Mouse (Mus musculus) thymus, adult 2 months (tissue): ENCODE results near the gene Gfra1. TPM values are rescaled to one million over a fixed set of nuclear protein-coding genes. Genes with fewer than 3 reads are reported as not detected.

Experiments
- DNase-seq: peaks from one replicate; pipeline ENCODE4 v3.0.0; 2021
- H3K27ac ChIP-seq: fragments of 200-500 bp; 2 replicates; pipeline ENCODE4 v1.5.1; 2012; ENCODE audit warnings: low read length, control low read depth; ENCODE audit not compliant: control insufficient read depth, insufficient read depth
- H3K27me3 ChIP-seq: fragments of 200-500 bp; 2 replicates; pipeline ENCODE4 v1.6.1; 2012; ENCODE audit warnings: mild to moderate bottlenecking, low read length, moderate library complexity, mixed read lengths; ENCODE audit not compliant: control insufficient read depth, insufficient read depth
- H3K36me3 ChIP-seq: fragments of 200-500 bp; 2 replicates; pipeline ENCODE4 v1.6.1; 2012; ENCODE audit warnings: mild to moderate bottlenecking, low read length, moderate library complexity; ENCODE audit not compliant: control insufficient read depth, insufficient read depth
- H3K4me1 ChIP-seq: fragments of 200-500 bp; replicated peaks from 2 replicates; pipeline ENCODE4 v1.6.1; 2012; ENCODE audit warnings: low read length; ENCODE audit not compliant: control insufficient read depth, insufficient read depth
- H3K4me3 ChIP-seq: fragments of 200-500 bp; 2 replicates; pipeline ENCODE4 v1.5.1; 2012; ENCODE audit warnings: mild to moderate bottlenecking, low read length, control low read depth, moderate library complexity; ENCODE audit not compliant: control insufficient read depth, insufficient read depth
- CTCF ChIP-seq: fragments of 200-500 bp; IDR thresholded peaks from 2 replicates; pipeline ENCODE4 v1.5.1; 2012; ENCODE audit warnings: mild to moderate bottlenecking, control low read depth, low read length, moderate library complexity, borderline replicate concordance; ENCODE audit not compliant: control insufficient read depth, poor library complexity, insufficient read depth; ENCODE audit errors: extremely low read depth
- POLR2A ChIP-seq: fragments of 200-500 bp; IDR thresholded peaks from 2 replicates; pipeline ENCODE4 v1.6.1; 2012; ENCODE audit warnings: mild to moderate bottlenecking, low read length, control low read depth, moderate library complexity; ENCODE audit not compliant: control insufficient read depth, poor library complexity, insufficient read depth; ENCODE audit errors: extremely low read depth
- WGBS: fragments of 180-500 bp; shearing (Covaris S2); methylation state at CpG from one replicate; pipeline ENCODE4 v1.1.7; 2018; 5-methylcytosine and 5-hydroxymethylcytosine counted together
- polyA plus RNA-seq: library from polyadenylated mRNA; depleted of rRNA; stranded (reverse); fragments of >200 nt; gene quantifications from 2 replicates; pipeline ENCODE4 v1.2.3, GENCODE M21; 2012

The Gfra1 gene
- polyA plus RNA-seq, 1 experiment = 7.0 TPM

DNA sequence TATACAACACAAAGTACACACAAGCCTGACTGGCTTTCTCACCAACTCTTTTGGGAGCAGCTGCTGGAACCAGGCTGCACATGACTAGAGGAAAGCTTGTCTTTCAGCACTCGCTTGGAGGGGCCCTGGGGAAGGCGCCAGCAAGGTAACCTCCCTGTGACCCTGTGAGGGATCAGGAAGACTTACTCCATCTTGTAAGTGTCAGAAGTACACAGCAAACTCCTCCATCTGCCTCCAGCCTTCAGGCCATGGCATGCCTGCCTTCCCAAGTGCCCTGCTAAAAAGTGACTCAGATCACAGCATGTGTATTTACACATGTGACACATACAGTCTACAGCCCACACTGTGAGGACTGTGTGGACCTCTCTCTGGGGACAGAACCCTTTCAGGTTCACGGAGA is 36.0 kb downstream of the Gfra1 start:
- Histone ChIP-seq H3K27me3 (no peaks in the 10 kb centered on the region), H3K36me3 (no peaks in the 10 kb centered on the region), H3K27ac (no peak overlapping the region), H3K4me1 (peaks cover 8% of the 10 kb centered on the region), H3K4me3 (no peak overlapping the region)
- WGBS = 86% methylated on average over 3 of the region's 3 CpGs
- no peak for DNase-seq
- TF ChIP-seq POLR2A = no peak
- TF ChIP-seq CTCF = no peak

DNA sequence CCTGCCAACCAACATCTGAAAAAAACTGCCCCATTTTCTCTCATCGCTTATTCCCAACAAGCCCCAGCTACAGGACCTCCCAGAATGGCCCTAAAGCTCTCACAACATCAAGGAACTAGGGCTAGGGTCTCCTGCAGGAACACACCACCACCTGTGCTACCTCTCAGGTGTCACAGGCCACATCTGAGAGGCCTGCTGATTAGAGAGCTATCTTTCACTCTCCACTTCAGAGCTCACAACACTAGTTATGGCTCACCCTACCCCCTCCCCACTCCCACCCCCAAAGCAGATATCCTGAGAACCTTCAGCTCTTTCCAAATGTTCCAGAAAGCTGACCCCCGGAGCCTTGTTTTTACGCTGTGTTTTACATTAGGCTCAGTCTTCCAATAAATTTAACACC is 36.4 kb downstream of the Gfra1 start:
- H3K27ac ChIP-seq = no peak overlapping the region
- peaks cover 9% of the 10 kb centered on the region for H3K4me1 ChIP-seq
- 91% methylated on average over 3 of the region's 3 CpGs for WGBS

DNA sequence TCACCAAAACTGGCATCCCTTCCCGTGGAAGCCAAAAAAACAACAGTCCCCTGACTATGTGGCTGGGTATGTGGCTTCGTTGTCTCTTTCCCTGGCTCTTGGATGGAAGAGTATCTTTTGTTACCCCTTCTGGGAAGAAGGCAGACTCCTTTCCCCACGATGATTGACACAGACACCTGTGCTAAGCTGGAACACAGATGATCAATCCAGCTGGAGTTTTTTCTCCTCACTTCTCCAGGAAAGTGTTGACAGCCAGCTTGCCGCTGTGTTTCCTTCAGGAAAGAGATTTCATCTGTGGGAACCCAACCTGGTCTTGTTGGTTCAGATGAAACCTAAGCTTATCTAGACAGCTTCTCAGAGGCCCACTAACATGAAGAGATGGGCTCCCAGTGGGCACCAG is 40.5 kb downstream of the Gfra1 start:
- no peaks in the 10 kb centered on the region for H3K36me3 ChIP-seq
- H3K27me3 ChIP-seq = no peaks in the 10 kb centered on the region
- H3K4me3 ChIP-seq = no peak overlapping the region
- H3K4me1 ChIP-seq = peaks cover 9% of the 10 kb centered on the region
- DNase-seq = no peak
- WGBS = 30% methylated on average over 4 of the region's 4 CpGs
- no peak for TF ChIP-seq POLR2A
- TF ChIP-seq CTCF = no peak
- no peak overlapping the region for H3K27ac ChIP-seq

More for the DNA sequence above, 36.4 kb downstream of the Gfra1 start:
- no peaks in the 10 kb centered on the region for H3K27me3 ChIP-seq
- DNase-seq = no peak
- no peaks in the 10 kb centered on the region for H3K36me3 ChIP-seq
- no peak overlapping the region for H3K4me3 ChIP-seq
- TF ChIP-seq CTCF (no peak), POLR2A (no peak)

DNA sequence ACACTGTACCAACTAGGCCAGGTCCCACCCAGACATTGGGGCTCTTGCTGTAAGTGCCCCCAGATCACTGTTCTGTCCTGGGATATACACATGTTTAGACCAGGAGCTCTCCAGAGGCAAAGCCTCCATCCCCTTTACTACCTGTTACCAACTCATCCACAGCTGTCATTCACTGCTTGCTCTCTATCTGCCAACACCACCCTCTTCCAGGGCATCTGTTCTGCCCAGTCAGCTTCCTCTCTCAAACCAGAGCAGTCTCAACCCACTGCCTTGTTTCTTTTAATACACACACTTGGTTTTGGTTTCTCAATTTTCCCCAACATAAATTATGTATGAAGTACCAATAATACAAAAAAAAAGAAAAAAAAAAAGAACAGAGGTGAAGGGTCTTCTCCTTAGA is 41.0 kb downstream of the Gfra1 start:
- DNase-seq = no peak
- Histone ChIP-seq H3K27ac (no peak overlapping the region), H3K4me1 (peaks cover 7% of the 10 kb centered on the region), H3K27me3 (no peaks in the 10 kb centered on the region), H3K4me3 (no peak overlapping the region), H3K36me3 (no peaks in the 10 kb centered on the region)
- TF ChIP-seq CTCF = no peak
- no peak for TF ChIP-seq POLR2A

DNA sequence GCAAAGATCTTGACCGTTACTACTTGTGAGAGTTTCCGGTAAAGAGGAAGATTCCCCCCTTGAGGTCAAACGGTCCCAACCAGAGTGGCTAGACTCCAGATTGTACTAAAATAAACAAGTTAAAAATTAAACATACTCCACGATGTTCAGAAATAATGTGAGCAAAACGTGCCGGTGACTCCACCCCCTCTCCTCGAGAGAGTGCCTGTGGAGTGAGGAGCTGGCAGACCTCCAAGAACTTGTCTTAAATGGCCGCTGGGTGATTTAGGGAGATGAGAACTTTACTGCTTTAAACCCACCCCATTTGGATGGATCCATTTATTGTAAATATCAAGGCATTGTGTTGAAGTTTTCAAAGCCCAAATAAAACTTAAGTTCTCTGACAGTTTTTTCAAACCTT is 42.4 kb downstream of the Gfra1 start:
- H3K36me3 ChIP-seq = no peaks in the 10 kb centered on the region
- no peak for TF ChIP-seq POLR2A
- TF ChIP-seq CTCF = no peak
- WGBS = 1% methylated on average over 8 of the region's 8 CpGs
- H3K4me3 ChIP-seq = no peak overlapping the region
- no peak overlapping the region for H3K27ac ChIP-seq
- no peak for DNase-seq
- H3K4me1 ChIP-seq = peaks cover 2% of the 10 kb centered on the region; the same call in 1 of the 2 replicates
- no peaks in the 10 kb centered on the region for H3K27me3 ChIP-seq

DNA sequence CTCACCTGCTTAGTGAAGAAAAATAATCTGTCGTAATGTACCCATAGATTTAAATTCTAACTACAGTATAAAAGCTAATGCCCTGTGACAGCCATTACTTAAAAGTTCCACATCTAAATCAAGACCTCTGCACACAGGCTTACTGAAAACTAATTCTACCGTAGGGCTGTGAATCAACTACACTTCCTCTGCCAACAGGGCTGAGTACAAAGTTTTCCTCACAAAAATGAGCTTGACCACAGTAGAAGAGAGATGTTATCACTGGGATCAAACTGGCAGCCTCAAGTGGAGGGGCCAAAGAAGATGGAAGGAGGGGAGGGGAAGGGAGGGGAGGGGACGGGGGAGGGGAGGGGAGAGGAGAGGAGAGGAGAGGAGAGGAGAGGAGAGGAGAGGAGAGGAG is 42.9 kb downstream of the Gfra1 start:
- H3K27ac ChIP-seq = no peak overlapping the region

DNA sequence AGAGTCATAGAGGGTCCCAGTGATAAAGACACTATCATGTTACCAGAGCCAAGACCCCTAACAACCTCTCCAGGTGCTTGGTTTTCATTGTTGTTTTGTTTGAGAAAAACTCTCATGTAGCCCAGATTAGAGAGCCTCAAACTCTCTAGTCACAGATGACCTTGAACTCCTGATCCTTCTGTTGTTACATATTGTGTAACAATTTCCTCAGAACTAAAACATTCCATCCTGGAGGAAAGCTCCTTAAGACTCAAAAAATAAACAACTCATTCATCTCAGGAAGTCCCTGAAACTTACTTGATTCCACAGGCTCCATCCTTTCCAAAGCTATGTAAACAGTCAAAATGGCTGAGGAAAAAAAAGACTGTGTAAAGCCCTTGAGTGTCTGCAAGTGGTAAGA is 49.0 kb downstream of the Gfra1 start:
- H3K4me1 ChIP-seq = no peaks in the 10 kb centered on the region
- no peaks in the 10 kb centered on the region for H3K36me3 ChIP-seq
- H3K27ac ChIP-seq = no peak overlapping the region
- no peaks in the 10 kb centered on the region for H3K27me3 ChIP-seq
- no peak for DNase-seq
- TF ChIP-seq CTCF = no peak
- no peak for TF ChIP-seq POLR2A
- no peak overlapping the region for H3K4me3 ChIP-seq

More for the DNA sequence above, 42.9 kb downstream of the Gfra1 start:
- Histone ChIP-seq H3K4me3 (no peak overlapping the region), H3K36me3 (no peaks in the 10 kb centered on the region), H3K27me3 (no peaks in the 10 kb centered on the region), H3K4me1 (peaks cover 2% of the 10 kb centered on the region; the same call in 1 of the 2 replicates)
- TF ChIP-seq CTCF = no peak
- DNase-seq = no peak
- 37% methylated on average over 2 of the region's 3 CpGs for WGBS
